Mouse (Mus musculus): ENCODE measurements around the gene Shroom3.

The Shroom3 gene

DNA sequence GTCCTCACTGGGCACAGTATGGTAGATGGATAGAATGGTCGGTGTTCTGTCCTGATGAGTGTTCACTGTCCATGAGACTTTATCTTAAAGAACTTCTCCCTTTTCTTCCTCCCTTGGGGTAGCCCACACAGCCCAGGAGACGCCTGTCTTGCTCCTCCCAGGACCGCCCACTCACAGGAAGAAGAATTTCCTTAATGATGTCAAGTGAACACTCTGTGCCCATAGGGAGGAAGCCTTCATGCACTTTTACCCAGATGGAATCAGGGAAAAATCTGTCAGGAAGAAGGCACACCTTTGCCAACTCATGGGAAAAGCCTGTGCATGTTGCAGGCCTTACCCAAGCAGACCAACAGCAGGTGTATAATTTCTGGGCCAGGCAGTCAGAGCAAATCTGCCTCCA, 174.9 kb downstream of the Shroom3 start:
- no peak for DNase-seq

DNA sequence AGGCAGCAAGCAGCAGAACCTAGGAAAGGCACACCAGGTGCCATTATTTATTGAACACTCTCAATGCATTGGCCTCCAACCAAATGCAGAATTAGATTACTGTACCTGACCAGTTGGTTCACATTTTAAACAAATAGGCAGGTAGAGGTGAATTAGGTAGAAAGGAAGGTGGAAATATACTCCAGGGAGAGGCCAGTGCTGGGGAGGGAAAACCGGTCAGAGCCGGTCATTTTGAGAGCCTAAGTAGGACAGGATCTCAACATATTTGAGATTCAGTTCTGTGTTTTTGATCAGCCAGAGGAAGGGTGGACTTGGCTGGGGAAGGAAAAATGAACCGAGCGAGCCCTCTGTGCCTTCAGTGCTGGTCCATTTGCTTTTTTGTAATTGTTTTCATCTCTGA, 175.3 kb downstream of the Shroom3 start:
- DNase-seq = no peak

DNA sequence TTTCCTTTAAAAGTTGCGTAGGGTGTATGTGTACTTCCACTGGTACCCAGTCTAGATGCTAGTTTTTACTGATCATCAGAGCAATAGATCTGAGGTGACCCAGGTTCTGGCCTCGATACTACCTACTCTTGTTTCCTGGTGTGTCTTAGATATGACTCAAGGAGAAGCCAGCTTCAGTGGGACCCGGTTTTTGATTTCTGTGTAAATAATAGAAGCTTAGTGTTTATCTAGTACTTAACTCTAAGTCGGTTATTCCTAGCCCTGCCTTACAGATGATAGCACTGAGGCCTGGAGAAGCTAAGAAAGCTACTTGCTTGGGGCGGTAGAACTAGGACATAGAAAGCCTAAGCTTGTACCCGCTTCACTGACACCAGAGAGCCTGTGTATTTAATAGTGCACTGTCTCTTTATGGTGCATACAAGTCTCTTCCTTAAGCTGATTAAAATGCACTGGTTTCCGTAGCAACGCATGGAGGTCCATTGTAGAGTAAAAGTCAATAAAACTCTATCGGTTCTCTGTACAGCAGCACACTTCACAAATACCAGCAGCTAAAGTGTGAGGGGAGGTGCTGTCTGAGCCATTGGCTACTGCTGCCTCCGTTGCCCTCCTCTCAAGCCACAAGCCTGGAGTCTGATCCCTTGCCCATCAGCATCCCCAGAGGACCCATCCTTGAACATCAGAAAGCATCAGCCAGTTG, 178.3 kb downstream of the Shroom3 start:
- DNase-seq = no peak

DNA sequence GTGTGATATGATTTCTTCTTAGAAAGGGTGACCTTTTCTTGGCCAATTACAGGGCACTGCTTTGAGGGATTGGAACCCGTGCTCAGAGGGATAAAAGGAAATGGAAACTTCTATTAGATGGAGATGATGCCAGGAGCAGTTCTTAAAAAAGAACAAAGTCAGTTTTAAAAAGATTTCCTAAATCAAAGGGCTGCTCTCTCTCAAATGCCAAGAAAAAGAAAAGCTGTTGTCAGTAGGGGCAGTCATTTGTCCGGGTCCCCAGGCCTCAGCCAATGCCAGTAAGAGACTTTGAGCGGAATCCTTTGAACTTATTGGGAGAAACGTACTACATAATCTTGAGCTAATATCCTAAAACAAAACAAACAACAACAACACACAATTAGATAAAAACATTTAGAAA, 181.9 kb downstream of the Shroom3 start:
- no peak for DNase-seq

DNA sequence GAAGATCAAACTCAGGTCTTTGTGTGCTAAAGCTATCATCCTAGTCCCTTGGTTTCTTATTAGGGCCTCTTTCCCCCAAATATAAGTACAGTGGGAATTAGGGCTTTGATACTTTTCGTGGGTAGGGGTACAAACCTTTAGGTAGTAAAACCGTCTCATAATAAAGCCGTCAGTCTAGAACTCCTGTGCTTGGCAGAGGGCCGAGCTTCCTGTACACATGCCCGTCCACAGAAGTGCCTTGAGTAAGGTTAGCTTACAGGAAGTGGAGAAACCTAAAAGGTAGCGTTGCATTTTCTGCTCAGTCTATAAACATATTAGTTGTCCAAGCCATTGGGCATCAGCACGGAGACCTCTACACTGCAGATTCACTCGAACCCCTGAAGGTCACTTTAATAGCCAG, 183.3 kb downstream of the Shroom3 start:
- no peak for DNase-seq

DNA sequence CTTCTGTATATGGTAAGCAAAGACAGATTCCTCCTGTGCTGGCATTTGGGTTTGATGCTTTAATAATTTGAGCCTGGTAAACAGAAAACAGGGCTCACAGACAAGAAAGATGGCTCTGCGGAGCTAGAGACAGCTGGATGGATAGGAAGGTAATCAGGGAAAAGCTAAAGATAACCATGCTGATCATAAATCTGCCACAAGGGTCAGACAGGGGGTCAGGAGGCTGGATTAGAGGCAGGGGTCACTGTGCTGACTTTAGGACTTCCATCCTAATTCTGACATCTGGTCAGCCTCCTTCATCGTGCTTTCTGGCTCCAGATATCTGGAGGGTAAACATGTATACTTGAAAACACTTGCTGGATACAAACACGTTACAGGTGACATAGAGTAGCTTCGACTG, 184.0 kb downstream of the Shroom3 start:
- no peak for DNase-seq

DNA sequence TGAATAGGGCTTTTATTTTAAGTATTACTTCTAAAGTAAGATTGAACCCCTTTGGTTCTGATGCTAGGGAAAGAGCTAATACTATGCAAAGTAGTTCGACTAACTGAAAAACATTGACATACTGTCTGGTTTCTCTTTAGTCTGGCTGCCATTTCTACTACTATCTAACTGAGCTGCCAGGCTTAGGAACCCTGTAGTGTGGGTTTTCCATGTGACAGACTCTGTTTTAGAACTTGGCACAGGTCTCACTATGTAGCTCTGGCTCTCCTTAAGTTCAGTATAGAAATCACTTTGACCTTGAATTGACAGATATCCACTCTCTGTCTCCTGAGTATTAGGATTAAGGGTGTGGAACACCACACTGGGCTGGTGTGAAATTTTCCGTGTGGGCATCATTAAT, 185.0 kb downstream of the Shroom3 start:
- no peak for DNase-seq

DNA sequence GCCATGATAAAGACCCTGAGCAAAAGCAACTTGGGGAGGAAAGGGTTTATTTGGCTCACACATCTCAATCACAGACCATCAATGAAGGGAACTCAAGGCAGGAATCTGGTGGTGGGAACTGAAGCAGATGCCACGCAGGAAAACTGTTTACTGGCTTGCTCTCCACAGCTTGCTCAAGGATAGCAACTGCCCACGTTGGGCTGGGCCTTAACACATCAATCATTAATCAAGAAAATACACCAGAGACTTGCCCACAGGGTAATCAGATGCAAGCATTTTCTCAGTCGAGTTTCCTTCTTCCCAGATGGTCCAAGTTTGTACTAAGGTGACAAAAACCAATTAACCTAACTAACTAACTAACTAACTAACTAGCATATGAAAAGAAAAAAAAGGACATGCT, 187.8 kb downstream of the Shroom3 start:
- DNase-seq = no peak

DNA sequence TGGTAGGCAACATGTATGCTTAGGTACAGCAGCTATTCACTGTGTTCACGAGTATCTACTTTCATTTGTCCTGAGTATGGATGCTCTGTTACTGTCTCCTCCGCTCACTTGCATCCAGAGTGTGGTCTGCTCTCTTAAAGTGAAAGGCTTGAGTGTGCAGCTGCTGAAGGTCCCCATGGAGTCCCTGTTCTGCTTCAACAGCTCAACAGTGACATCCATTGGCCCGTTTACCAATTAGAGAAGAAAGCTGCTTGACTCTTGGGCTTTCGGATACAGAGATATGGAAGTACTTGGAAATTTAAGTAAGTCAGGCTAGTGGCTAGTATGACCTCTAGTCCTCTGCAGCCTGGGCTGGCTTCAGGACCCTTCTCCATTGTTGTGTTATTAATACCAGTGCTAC, 188.9 kb downstream of the Shroom3 start:
- DNase-seq = no peak

DNA sequence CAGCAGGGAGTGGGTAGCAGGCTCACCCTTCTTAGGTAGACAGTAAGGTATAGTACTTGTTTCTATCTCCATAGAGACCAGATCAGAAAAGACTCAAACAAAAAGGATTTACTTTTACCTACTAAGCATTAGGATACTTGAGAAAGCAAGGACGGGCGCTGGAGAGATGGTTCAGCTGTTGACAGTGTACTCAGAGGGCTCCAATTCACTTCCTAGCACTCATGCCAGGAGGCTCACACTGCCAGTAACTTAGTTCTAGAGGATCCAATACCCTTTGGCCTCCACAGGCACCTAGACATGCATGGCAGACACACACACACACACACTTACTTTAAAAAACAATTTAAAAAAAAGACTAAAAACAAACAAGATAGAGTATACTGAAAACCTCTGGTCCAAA, 189.8 kb downstream of the Shroom3 start:
- no peak for DNase-seq

DNA sequence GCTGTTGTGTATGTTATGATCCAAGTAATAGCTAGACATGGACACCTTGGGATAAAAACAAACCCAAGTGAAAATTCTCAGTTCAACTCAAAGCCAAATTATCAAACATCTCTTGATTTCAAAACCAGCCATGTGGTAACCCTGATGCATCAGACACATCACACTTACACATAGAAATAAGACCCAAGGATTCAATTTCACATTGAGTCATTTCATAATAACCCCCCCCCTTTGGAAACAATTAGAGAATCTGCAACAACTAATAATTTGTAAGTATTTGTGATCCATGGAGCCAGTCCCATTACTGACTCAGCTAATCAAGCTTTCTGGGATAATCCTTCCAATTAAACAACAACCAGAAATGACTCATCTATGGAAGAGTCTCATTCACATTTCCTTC, 190.3 kb downstream of the Shroom3 start:
- no peak for DNase-seq

DNA sequence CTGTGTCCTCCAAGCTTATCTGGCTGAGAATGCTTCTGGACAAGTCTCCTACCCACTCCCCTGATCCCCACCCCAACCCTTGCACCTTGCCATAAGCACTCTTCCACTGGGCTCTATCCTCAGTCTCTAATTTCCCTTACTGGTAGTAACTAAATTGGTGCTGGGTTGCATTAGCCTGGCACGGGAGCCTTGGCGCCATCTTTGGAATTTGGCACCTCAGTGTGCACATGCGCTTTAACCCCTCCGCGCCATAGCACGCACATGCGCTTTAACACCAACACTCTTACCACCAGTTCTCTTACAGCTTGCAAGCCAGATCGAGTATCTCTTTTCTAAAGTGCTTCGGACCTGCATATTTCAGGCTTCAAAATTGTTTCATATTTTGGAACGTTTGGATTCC, 192.6 kb downstream of the Shroom3 start:
- DNase-seq = no peak

DNA sequence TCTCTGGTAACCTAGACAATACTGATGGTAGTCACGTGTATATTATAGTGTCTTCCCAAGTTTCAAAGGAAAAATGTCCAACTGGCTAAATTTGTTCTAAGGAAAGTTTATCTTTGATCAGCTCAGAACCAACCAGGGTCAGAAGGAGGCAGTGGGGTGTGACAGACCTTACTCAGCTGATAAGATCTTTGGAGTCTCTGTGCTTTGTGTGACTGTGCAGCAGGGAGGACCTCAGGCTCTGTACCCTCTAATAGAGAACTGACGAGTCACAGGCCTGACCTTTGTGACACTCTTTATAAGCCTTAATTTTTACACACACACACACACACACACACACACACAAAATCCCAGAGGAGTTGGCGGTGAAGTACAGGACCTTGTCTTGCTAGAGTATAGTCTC, 193.9 kb downstream of the Shroom3 start:
- no peak for DNase-seq

DNA sequence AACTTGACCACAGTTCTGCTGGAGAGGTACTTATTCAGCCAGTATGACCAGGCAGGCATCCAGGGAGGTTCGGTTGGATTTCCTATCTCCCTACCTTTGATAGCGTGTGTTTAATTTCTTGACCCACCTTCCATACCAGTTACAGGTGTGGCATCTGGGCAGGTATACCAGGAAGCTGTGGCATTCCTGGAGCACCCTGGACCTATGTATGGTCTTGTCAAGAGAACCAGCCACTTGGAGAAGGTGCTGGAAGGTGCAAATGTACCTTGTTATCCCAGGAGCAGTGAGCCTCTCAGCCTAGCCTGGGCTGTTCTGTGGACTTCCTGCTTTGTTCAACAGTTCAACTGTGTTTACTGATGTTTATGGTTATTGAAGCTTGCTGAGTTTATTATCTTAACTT, 197.2 kb downstream of the Shroom3 start:
- no peak for DNase-seq

DNA sequence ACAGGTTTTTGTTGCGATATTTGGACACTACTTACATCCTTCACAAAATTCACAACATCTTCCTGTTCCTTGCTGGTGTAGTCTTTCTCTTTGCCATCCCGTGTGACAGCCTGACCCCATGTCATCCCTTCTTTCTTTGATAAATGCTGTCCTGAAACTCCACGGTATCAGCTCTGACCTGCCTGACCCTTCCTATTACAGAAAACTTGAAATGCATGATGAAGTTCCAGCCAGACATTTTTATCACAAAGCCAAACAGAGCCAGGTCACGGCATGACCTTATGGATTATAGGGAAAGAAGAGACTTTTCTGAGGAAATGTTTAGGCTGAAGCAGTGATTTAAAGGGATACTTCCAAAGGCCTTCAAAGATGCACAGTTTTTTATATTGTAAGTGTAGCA, 197.7 kb downstream of the Shroom3 start:
- DNase-seq = no peak

DNA sequence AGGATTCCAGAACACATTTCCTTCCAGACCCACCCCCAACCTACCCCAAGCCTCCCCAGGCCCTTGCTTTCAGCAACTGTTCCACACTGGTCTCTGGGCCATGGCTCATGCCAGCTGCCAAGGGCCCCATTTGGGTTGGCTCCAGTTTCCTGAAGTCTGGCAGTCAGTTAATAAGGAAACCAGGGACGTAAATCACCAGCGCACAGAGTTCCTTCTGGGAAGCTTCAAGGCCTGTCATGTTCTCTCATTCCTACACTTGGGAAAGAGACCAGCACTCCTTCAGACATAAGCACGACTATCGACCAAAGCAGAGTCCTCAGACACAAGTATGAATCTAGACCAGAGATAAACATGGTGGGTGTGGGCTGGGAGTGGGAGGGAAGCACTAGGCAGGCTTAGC, 202.9 kb downstream of the Shroom3 start:
- no peak for DNase-seq

DNA sequence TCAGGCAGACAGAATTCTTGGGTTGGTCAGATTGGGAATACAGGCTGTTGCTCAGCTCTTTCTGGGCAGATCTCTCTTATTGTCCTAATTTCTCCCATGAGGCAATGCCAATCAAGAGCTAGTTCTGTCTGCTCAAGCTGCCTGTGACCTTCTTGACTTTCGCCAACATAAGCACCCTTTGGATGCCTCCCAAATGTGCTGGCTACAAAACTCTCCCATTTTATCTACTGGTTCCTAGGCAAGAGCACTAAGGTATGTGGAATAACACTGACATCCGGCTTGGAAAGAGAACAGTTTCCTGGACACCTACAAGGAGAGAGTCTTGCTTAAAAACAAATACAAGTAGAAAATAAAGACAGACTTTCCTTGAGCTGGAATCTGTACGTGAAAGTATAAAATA, 204.3 kb downstream of the Shroom3 start:
- no peak for DNase-seq

DNA sequence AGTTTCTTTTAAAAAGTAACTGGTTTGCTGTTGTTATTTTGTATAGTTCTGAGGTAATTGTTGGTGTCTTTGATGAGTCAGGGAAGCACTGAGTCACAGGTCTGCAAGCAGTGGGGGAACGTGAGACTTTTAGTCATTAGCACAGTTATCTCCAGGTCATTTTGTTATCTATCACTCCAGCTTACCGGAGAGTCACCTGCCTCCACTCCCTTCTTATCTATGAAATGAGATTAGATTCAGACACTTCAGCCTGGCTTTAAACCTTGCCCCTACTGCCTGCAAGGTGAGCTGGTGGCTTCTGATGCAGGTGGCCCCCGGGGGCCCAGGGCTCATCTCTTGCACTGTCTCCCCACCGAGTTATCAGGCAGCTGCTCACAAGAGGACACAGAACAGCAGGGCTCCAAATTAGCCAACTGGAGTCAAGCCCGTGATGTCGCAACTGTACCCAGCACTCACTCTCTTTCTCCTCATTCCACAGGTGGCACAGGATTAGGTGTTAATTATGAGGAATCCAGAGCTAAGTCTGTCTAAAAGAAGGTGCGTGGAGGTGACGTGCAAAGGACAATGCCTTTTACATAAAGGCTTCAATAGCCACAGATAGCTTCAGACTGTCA, 205.5 kb downstream of the Shroom3 start:
- no peak for DNase-seq

DNA sequence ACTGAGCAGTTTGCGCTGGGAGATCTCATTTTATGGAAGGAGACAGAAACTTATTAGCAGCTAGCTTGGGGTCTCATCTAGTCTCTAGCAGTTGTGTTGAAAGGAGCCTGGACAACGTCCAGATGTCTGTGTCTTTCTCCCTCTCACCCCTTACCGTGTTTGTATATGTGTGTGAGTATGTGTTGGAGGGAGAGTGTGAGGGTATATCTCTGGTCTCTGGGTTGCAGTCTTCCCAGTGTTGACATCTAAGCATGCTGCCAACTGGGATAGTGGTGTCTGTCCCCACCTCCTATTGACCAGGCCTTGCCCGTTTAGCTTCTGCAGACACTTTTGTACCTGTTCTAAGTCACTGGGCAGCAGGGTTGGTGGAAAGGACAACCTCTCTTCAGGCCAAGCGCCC, 207.7 kb downstream of the Shroom3 start:
- no peak for DNase-seq

DNA sequence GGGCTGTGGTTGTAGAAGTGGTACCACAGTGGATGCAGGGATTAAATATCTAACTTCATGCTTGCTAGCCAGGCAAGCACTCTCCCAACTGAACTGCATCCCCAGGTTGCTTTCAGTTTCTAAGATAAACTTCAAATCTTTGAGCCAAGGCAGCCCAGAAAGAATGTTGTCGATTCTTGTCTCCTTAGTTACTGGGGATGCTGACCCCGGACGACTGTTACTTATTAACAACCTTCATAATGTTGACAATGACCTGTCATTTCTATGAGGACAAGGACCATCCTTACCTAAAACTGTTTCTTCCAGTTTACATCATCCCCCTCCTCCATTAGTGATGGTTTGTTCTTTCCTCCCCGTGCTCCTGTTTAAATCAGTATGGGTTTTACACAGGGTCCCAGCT, 210.0 kb downstream of the Shroom3 start:
- no peak for DNase-seq

DNA sequence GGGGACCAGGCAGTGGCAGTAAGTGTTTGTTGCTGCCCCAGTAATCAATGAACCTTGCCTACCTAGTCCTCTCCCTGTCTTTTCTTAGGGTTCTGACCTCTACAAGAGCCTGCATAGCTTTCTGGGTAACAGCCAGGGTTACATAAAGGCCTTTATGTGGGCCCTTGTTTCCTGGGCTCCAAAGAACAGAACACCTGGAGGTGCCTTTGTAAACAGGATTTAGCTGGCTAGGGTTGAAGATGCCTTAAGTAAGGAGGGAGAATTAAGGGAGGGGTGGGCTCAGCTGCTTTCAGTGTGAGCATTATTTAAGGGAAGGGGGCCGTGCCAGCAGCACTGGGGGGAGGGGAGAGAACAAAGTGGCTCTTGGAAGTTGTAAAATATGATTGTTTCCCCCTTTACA, 210.5 kb downstream of the Shroom3 start:
- DNase-seq = no peak

DNA sequence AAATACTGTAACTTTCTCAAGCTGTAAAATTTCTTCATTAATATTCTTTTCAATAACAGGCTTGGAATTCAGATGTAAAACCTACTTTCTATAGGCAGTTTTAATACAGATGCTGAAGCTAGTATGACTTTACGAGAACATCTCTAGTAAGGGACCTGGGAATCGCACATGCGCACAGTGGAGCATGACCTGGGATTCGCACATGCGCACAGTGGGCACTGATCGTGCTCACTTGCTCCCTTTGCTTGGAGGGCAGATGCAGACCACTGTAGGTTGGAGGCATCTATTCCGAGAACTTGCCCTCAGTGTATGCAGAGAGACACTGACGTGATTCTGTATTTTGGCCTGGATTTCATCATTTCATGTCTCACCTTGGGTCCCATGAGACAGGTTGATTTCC, 212.6 kb downstream of the Shroom3 start:
- DNase-seq = no peak

DNA sequence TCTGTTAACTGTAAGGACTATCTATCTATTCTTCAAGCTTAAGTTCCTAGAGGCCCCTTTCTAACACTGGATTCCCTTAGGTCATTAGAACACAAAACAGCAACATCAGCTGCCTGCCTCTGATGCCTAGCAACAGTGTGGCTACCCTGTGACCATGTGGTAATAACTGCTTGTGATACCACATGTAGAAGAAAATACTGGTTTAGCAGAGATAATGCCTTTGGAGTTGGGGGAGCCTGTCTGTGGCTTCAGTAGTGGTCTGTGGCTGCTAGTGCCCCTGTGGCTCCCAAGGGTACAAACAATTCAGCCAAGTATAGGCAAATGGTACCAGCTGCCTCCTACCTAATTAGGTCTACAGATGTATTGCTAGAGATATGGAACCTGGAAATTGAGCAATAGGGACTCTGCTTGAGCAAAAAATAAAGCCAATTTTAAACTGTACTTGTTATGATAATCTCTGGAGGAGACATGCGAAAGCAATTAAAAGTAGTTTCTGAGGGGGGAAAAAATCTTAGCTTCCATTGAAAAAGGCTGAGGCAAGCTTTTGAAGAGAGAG, 213.6 kb downstream of the Shroom3 start:
- DNase-seq = no peak

DNA sequence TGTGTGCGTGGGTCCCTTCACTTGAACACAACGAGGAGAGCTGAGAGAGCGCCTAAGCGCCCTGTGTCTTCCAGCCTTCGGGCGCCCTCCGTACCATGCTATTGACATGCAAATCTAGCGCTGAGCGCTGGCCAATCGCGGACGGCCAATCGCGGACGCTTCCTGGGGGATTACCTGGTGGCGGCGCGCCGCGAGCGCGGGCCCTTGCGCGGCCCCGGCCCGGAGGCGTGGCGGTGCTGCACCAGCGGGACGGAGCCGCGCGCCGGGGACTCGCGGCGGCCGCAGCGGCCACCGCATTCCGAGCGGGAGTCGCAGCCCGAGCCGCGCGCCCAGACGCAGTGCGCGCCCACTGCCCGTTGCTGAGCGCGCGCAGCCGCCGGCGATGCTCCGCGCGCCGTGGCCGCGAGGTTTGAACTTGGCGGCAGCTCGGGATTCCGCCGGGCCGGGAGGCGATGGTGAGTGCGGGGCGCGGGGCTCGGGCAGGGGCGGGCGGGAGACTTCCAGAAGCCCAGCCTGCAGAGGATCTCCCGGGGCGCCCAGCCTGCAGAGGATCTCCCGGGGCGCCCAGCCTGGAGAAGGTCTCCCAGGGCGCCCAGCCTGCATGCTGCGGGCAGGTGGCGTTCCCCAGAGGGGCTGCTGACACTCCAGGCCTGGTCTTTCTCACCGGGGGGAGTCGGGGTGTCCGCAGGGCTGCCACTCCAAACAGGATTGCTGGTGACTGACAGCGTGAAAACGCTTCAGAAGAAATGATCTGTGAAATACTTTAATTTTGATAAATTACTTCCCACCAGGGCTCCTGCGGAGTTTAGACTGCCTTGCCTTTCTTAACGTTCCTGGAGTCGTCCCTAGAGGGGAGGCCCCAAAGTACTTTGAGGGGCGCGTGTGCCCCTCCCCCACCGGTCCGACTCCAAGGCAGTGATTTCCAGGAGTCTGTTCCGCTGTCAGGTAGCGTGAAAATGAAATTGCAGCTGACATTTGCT, 214.8 kb downstream of the Shroom3 start:
- peak; percentile 72 for DNase-seq
